Mouse (Mus musculus) forebrain, embryonic 16.5 days (tissue): ENCODE results near the gene 3110001I22Rik. TPM values are rescaled to one million over a fixed set of nuclear protein-coding genes. Genes with fewer than 3 reads are reported as not detected.

Source experiments
- ATAC-seq: fragments of 200-750 bp; cut with Nextera tagmentation; 2 replicates; pipeline ENCODE4 v1.8.0; 2017; ENCODE audit warnings: mild to moderate bottlenecking, moderate library complexity
- H3K27ac ChIP-seq: fragments of 300-500 bp; sonication (generic); 2 replicates; pipeline ENCODE4 v1.5.1; 2014; ENCODE audit warnings: low read length, control low read depth
- H3K27me3 ChIP-seq: fragments of 300-500 bp; sonication (generic); replicated peaks from 2 replicates; pipeline ENCODE4 v1.6.1; 2014; ENCODE audit warnings: low read length; ENCODE audit not compliant: control insufficient read depth, insufficient read depth
- H3K36me3 ChIP-seq: fragments of 300-500 bp; sonication (generic); 2 replicates; pipeline ENCODE4 v1.6.1; 2014; ENCODE audit not compliant: control insufficient read depth, insufficient read depth
- H3K4me1 ChIP-seq: fragments of 300-500 bp; sonication (generic); replicated peaks from 2 replicates; pipeline ENCODE4 v1.6.1; 2014; ENCODE audit warnings: low read length; ENCODE audit not compliant: control insufficient read depth, insufficient read depth
- H3K4me2 ChIP-seq: fragments of 300-500 bp; sonication (generic); 2 replicates; pipeline ENCODE4 v1.6.1; 2014; ENCODE audit warnings: mild to moderate bottlenecking, low read length, control low read depth
- H3K4me3 ChIP-seq: fragments of 300-500 bp; sonication (generic); replicated peaks from 2 replicates; pipeline ENCODE4 v1.5.1; 2014; ENCODE audit warnings: mild to moderate bottlenecking, low read length, control low read depth
- H3K9ac ChIP-seq: fragments of 300-500 bp; sonication (generic); replicated peaks from 2 replicates; pipeline ENCODE4 v1.6.1; 2014; ENCODE audit warnings: low read depth, low read length, control low read depth
- H3K9me3 ChIP-seq: fragments of 300-500 bp; sonication (generic); 2 replicates; pipeline ENCODE4 v1.6.1; 2016; ENCODE audit warnings: low read length; ENCODE audit not compliant: control insufficient read depth
- WGBS: fragments of 180-500 bp; shearing (Covaris S2); extraction: QIAGEN DNeasy Blood & Tissue Kit; methylation state at CpG from one replicate; pipeline ENCODE4 v1.1.7; 2014; 5-methylcytosine and 5-hydroxymethylcytosine counted together
- polyA plus RNA-seq: library from polyadenylated mRNA; unstranded; fragments of >200 nt; fragmentation: Nextera tagmentation; extraction: Ambion mirVana; gene quantifications from 2 replicates; pipeline ENCODE4 v1.2.1, GENCODE M21; 2015

3110001I22Rik gene
- polyA plus RNA-seq, 1 experiment from 2014 or later, result 8.5 TPM

- no peaks in the 10 kb centered on the region for H3K27me3 ChIP-seq
- H3K36me3 ChIP-seq, result peaks cover 22% of the 10 kb centered on the region
These were observed 30.5 kb downstream of the 3110001I22Rik start for GRCm38 (mm10) chr16:13702184-13702583.

GRCm38 (mm10) chr16:13704676-13705075 is 32.9 kb downstream of the 3110001I22Rik start:
- ATAC-seq, result no peak
- Histone ChIP-seq H3K4me2 (no peak overlapping the region), H3K9me3 (no peaks in the 10 kb centered on the region), H3K4me3 (no peak overlapping the region), H3K9ac (no peak overlapping the region), H3K27me3 (no peaks in the 10 kb centered on the region), H3K27ac (no peak overlapping the region), H3K36me3 (peaks cover 7% of the 10 kb centered on the region; the same call in 1 of the 2 replicates), H3K4me1 (no peaks in the 10 kb centered on the region)
- WGBS, result 95% methylated on average over 10 of the region's 10 CpGs

More at GRCm38 (mm10) chr16:13702184-13702583, 30.5 kb downstream of the 3110001I22Rik start:
- WGBS, result 96% methylated on average over 7 of the region's 7 CpGs
- H3K4me1 ChIP-seq, result no peaks in the 10 kb centered on the region
- no peak overlapping the region for H3K4me2 ChIP-seq
- H3K9me3 ChIP-seq, result no peaks in the 10 kb centered on the region
- H3K9ac ChIP-seq, result no peak overlapping the region
- H3K27ac ChIP-seq, result no peak overlapping the region
- ATAC-seq, result no peak
- no peak overlapping the region for H3K4me3 ChIP-seq

GRCm38 (mm10) chr16:13714910-13715309 is 43.2 kb downstream of the 3110001I22Rik start:
- no peak for ATAC-seq

GRCm38 (mm10) chr16:13716821-13717553 is 45.3 kb downstream of the 3110001I22Rik start:
- H3K27ac ChIP-seq, result no peak overlapping the region
- H3K9me3 ChIP-seq, result no peaks in the 10 kb centered on the region
- no peak overlapping the region for H3K4me2 ChIP-seq
- H3K9ac ChIP-seq, result no peak overlapping the region
- no peaks in the 10 kb centered on the region for H3K27me3 ChIP-seq
- WGBS, result 67% methylated on average over 2 of the region's 2 CpGs
- no peaks in the 10 kb centered on the region for H3K4me1 ChIP-seq
- H3K4me3 ChIP-seq, result no peak overlapping the region
- no peaks in the 10 kb centered on the region for H3K36me3 ChIP-seq
- no peak for ATAC-seq

More at GRCm38 (mm10) chr16:13714910-13715309, 43.2 kb downstream of the 3110001I22Rik start:
- Histone ChIP-seq H3K27me3 (no peaks in the 10 kb centered on the region), H3K9me3 (no peaks in the 10 kb centered on the region), H3K27ac (no peak overlapping the region), H3K4me3 (no peak overlapping the region), H3K4me2 (no peak overlapping the region), H3K4me1 (no peaks in the 10 kb centered on the region), H3K36me3 (no peaks in the 10 kb centered on the region), H3K9ac (no peak overlapping the region)
- 91% methylated on average over 3 of the region's 3 CpGs for WGBS

- Histone ChIP-seq H3K9me3 (no peaks in the 10 kb centered on the region), H3K4me1 (no peaks in the 10 kb centered on the region), H3K4me2 (no peak overlapping the region), H3K9ac (no peak overlapping the region), H3K27me3 (no peaks in the 10 kb centered on the region), H3K27ac (no peak overlapping the region), H3K4me3 (no peak overlapping the region), H3K36me3 (no peaks in the 10 kb centered on the region)
- ATAC-seq, result no peak
- WGBS, result 30% methylated on average over 10 of the region's 10 CpGs
These were observed 51.2 kb downstream of the 3110001I22Rik start for GRCm38 (mm10) chr16:13722937-13723336.

GRCm38 (mm10) chr16:13727811-13728335 is 56.1 kb downstream of the 3110001I22Rik start:
- 84% methylated on average over 5 of the region's 5 CpGs for WGBS

More at GRCm38 (mm10) chr16:13727811-13728335, 56.1 kb downstream of the 3110001I22Rik start:
- Histone ChIP-seq H3K4me2 (no peak overlapping the region), H3K27me3 (no peaks in the 10 kb centered on the region), H3K9me3 (no peaks in the 10 kb centered on the region), H3K9ac (no peak overlapping the region), H3K4me3 (no peak overlapping the region), H3K4me1 (peaks cover 4% of the 10 kb centered on the region; the same call in 1 of the 2 replicates), H3K27ac (no peak overlapping the region), H3K36me3 (no peaks in the 10 kb centered on the region)
- no peak for ATAC-seq

Other genes with a start within 250 kb of the 3110001I22Rik start
- gene Parn, start 3.8 kb upstream of the 3110001I22Rik start, polyA plus RNA-seq, result 44.2 and 46.4 TPM in 2 replicates
- gene Bfar, start 71 bp upstream of the 3110001I22Rik start, polyA plus RNA-seq, result 53.3 and 56.9 TPM in 2 replicates
- 0.43 TPM in 1 of 2 replicates, not detected in the other for gene Pla2g10, start 59.1 kb downstream of the 3110001I22Rik start, polyA plus RNA-seq
- 109 and 118 TPM in 2 replicates for gene Rrn3, start 108.8 kb downstream of the 3110001I22Rik start, polyA plus RNA-seq
- gene Ntan1, start 146.9 kb downstream of the 3110001I22Rik start, polyA plus RNA-seq, result 208 and 219 TPM in 2 replicates
- 72.4 and 73.7 TPM in 2 replicates for gene Pdxdc1, start 231.2 kb downstream of the 3110001I22Rik start, polyA plus RNA-seq
- gene Mpv17l, start 231.2 kb downstream of the 3110001I22Rik start, polyA plus RNA-seq, result 21.3 and 23.7 TPM in 2 replicates